Mouse (Mus musculus) liver (tissue): ENCODE results near the gene Timmdc1.
A peak's percentile ranks its signal among the peaks of the same experiment; 100 is the strongest.

Experiments used
- DNase-seq: peaks from one replicate; pipeline ENCODE4 v3.0.0-alpha.2; 2020; ENCODE audit warnings: mixed read lengths

Timmdc1 gene

GRCm38 (mm10) chr16:38522129-38523084 lies at the start of gene Timmdc1:
TSS of gene Timmdc1 (minus strand) at chr16:38522663.
- DNase-seq: peak; percentile 96

GRCm38 (mm10) chr16:38571481-38571880 lies 49.0 kb upstream of the Timmdc1 start:
- DNase-seq: no peak

- no peak for DNase-seq
Observed at GRCm38 (mm10) chr16:38568192-38568591, 45.7 kb upstream of the Timmdc1 start.

GRCm38 (mm10) chr16:38563516-38563915 lies 41.1 kb upstream of the Timmdc1 start:
- DNase-seq: no peak

- no peak for DNase-seq
Observed at GRCm38 (mm10) chr16:38562968-38563327, 40.5 kb upstream of the Timmdc1 start.

GRCm38 (mm10) chr16:38562131-38562967 lies 39.9 kb upstream of the Timmdc1 start:
- peak; percentile 94 for DNase-seq

- DNase-seq: no peak
Observed at GRCm38 (mm10) chr16:38558221-38558748, 35.8 kb upstream of the Timmdc1 start, which contains the start of gene Tmem39a. TSS of gene Tmem39a (plus strand) at chr16:38558698.

GRCm38 (mm10) chr16:38555988-38556387 lies 33.5 kb upstream of the Timmdc1 start:
- no peak for DNase-seq

- DNase-seq: peak; percentile 75
Observed at GRCm38 (mm10) chr16:38549479-38550396, 27.3 kb upstream of the Timmdc1 start, which contains the start of gene Poglut1. TSS of gene Poglut1 (minus strand) at chr16:38550258.

- DNase-seq: no peak
Observed at GRCm38 (mm10) chr16:38548000-38548399, 25.5 kb upstream of the Timmdc1 start.

GRCm38 (mm10) chr16:38538716-38539380 lies 16.4 kb upstream of the Timmdc1 start:
- DNase-seq: no peak

GRCm38 (mm10) chr16:38536544-38537146 lies 14.2 kb upstream of the Timmdc1 start:
- DNase-seq: peak; percentile 76

GRCm38 (mm10) chr16:38526264-38526663 lies 3.8 kb upstream of the Timmdc1 start:
- DNase-seq: no peak

GRCm38 (mm10) chr16:38521211-38521987 lies 1.1 kb downstream of the Timmdc1 start:
- no peak for DNase-seq

- DNase-seq: no peak
Observed at GRCm38 (mm10) chr16:38519140-38519539, 3.3 kb downstream of the Timmdc1 start.

- no peak for DNase-seq
Observed at GRCm38 (mm10) chr16:38510846-38511245, 11.6 kb downstream of the Timmdc1 start.

GRCm38 (mm10) chr16:38506041-38506634 lies 16.3 kb downstream of the Timmdc1 start:
- peak; percentile 60 for DNase-seq

- DNase-seq: no peak
Observed at GRCm38 (mm10) chr16:38503528-38503927, 18.9 kb downstream of the Timmdc1 start.

- no peak for DNase-seq
Observed at GRCm38 (mm10) chr16:38502469-38502868, 20.0 kb downstream of the Timmdc1 start.
